Mouse (Mus musculus) right cerebral cortex, postnatal 10 days (tissue): Measurements from ENCODE around the gene Skint9.
"Not testable (repeated sequence)": the region's sequence is repeated elsewhere in the genome, so short reads cannot be mapped to it uniquely, and the experiment has no call there.

Experiments
- DNase-seq, 2 experiments: peaks; one replicate each; pipeline ENCODE4 v3.0.0; 2021; ENCODE audit warnings: low spot score in 2 of 2

The Skint9 gene

DNA sequence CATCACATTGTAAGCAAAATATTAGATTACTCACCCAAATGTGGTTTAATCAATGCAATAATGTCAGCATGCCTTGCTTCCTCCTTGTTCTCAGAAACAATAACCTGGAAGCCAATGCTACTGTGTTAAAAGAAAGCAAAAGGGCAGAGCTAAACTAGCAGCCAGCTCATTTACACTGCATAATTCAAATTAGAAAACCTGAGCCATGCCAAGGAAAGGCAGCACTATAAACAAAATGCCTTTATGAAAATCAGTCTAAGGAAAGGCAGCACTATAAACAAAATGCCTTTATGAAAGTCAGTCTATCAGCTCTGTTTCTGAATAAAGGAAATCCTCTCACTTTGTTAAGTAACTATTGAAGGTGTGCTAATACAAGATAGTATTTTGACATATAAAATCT is at the start of gene Skint9:
Gene Skint9 (minus strand): TSS at position 101 of the 400 bp plus-strand sequence.
- DNase-seq = no peak

DNA sequence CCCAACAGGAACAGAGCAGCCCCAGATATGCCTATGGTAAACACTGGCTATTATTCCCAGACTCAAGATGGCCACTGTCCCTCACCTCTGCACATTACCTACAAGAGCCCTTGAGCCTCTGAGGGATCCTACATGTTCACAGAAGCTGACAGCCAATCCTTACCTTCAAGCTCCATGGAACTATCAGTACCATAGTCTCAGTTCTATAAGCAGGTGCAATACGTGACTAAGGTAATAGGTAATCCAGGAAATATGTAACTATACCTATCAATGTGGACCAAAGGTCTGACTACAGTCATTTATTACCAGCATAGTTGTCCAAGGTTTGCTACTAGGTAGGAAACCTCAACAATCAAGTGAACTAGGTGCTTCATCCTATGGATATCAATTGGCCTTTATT is 1.1 kb downstream of the Skint9 start:
- no peak for DNase-seq

DNA sequence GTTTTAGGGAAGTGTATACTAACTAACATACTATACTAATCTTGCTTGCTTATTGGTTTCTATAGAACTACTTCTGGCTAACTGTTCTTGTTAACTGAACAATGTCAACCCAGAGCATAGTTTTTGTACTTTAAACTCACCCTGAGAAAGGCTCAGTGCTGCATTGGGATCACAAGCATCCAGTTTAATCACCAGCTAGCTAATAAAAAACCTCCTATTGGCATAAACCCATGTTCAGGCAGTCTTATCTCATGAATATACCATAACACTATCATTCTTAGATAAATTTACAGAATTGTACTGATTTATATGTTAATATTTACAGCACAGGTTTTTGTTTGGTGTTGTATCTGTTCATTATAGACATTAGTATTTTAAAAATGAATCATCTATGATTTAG is 1.6 kb downstream of the Skint9 start:
- no peak for DNase-seq

DNA sequence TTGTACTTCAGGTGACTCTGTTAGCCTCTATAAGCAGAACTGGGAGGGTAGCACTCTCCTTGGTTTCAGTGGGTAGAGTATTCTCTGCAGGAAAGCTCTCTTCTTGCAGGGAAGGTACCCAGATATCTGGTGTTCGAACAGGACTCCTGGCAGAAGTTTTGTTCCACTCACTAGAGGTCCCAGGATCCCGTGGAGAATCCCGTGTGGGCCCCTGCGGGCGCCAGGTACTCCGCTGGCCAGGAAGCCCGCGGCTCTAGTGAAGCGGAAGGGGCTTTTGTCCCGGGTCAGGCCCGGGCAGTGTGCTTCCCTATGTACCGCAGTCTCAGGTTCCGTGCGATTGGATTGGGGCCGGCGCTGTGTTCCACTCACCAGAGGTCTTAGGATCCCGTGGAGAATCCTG is 84.7 kb downstream of the Skint9 start:
- not testable (repeated sequence) for DNase-seq
